Comparison of ENCODE assay signal across 14 mouse cellular contexts in the genomic region with DNA sequence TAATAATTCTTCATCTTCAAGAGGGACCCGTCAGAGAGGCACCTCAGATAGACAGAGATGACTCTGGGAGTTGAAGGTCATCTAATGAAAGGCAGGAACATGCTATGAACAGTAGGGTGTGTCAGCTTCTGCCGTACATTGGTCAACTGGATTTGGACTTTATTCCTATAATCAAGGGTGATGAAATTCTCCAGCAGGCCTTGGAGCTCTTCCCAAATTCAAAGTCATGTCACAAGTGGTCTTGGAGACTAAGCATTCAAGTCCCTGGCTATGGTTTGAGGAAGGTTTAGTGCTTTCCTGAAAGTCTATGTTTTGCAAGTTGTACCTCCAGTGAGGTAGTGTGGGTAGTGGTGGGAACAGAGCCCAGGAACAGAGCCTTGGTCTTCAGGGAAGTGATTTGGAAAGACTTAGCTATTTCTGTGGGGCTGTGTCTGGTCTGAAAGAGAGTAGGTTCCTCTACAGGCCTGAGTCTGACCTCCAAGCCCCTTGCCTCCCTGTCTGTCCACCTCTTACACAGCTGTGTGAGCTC. TPM values are rescaled to one million over a fixed set of nuclear protein-coding genes. Genes with fewer than 3 reads are reported as not detected.
"Had no signal": no experiment of that assay in that cellular context is flagged by ENCODE, and none has a peak within 500 bp of the region (broad histone marks: within the 10 kb centered on the region; RNA-seq: fewer than 3 reads in every experiment).

No protein-coding gene starts in this region.

- DNase-seq: kidney, adult 9 months; kidney, postnatal 36 days; layer of hippocampus, adult 9-11 months; layer of hippocampus, postnatal 36 days; lung, embryonic 14.5 days; lung, postnatal 10 days; lung, postnatal 4 days; midbrain, embryonic 14.5 days; right cerebral cortex, postnatal 25 days; thymus, postnatal 14 days had no signal

RNA-seq across cellular contexts. Expression of a gene that starts 14.3 kb away (rescaled TPM):
- total RNA-seq: layer of hippocampus, adult 18-20 months; layer of hippocampus, postnatal 36 days; left cerebral cortex, postnatal 36 days had no signal

RNA-seq across cellular contexts. Expression of a gene that starts 15.8 kb away (rescaled TPM):
- total RNA-seq: megakaryocyte, adult 5-6 weeks had no signal

RNA-seq across cellular contexts. Expression of a gene that starts 22.6 kb away (rescaled TPM):
- total RNA-seq: layer of hippocampus, adult 18-20 months; layer of hippocampus, postnatal 36 days; left cerebral cortex, adult 8-10 months; left cerebral cortex, postnatal 36 days; megakaryocyte, adult 5-6 weeks had no signal
